Comparison of ENCODE assay signal across 7 mouse cellular contexts in genomic region chr4:10905234-10905801, GRCm38 (mm10). TPM values are rescaled to one million over a fixed set of nuclear protein-coding genes. Genes with fewer than 3 reads are reported as not detected.
DNase-seq lines count a peak whose midpoint lies in the region; ATAC-seq and TF ChIP-seq lines count a peak whose summit lies in the region.

No protein-coding gene starts in this region.

- H3K27ac ChIP-seq in hindbrain, embryonic 10.5 days, result peak overlapping the region; percentile 73

- peak; percentile 76 for ATAC-seq in megakaryocyte-erythroid progenitor cell, adult 5-6 weeks (replicated peaks; ENCODE audit: low FRiP score, low TSS enrichment, poor library complexity, severe bottlenecking)
- no peak for ATAC-seq in cerebellum, adult (ENCODE audit: insufficient number of reproducible peaks, low FRiP score, low TSS enrichment)

- no peaks in the 10 kb centered on the region for H3K27me3 ChIP-seq in hindbrain, embryonic 10.5 days (ENCODE audit: insufficient read depth, poor library complexity, severe bottlenecking)

- peak overlapping the region; percentile 36 for H3K4me3 ChIP-seq in hindbrain, embryonic 10.5 days

- no peaks in the 10 kb centered on the region for H3K36me3 ChIP-seq in hindbrain, embryonic 10.5 days

- WGBS in hindbrain, embryonic 10.5 days, result 4% methylated on average over 13 of the region's 13 CpGs

- no peaks in the 10 kb centered on the region for H3K9me3 ChIP-seq in hindbrain, embryonic 10.5 days

- no peak for TF ChIP-seq CTCF in brain, embryonic 14.5 days (IDR thresholded peaks at IDR 0.05; ENCODE audit: borderline replicate concordance, extremely low read depth, insufficient read depth, insufficient read length)

- TF ChIP-seq POLR2A in brain, embryonic 14.5 days (IDR thresholded peaks at IDR 0.05; ENCODE audit: borderline replicate concordance, extremely low read depth, insufficient read depth, insufficient read length, poor library complexity, severe bottlenecking), result no peak

- H3K4me1 ChIP-seq in hindbrain, embryonic 10.5 days (replicated peaks), result peaks cover 13% of the 10 kb centered on the region

- peak; percentile 19 for DNase-seq in ES-CJ7 (ENCODE audit: low read depth, low spot score)
- DNase-seq in brain, embryonic 14.5 days (ENCODE audit: low read depth), result peak; percentile 67
- peak; percentile 44 for DNase-seq in hindbrain, embryonic 10.5 days (ENCODE audit: low spot score)
- no peak for DNase-seq in cerebellum, adult 9-11 months
- DNase-seq in Muller cell, postnatal 12 days (ENCODE audit: inconsistent ontology term), result no peak

RNA-seq across cellular contexts. Expression of gene 2610301B20Rik, which starts 31.0 kb away (rescaled TPM):
- 32.7 and 36.8 TPM in 2 replicates for polyA plus RNA-seq in brain, embryonic 14.5 days (2012; rRNA removed)
- 40.4 and 40.9 TPM in 2 replicates for polyA plus RNA-seq in hindbrain, embryonic 10.5 days (2016; fragmentation: Nextera tagmentation; extraction: Ambion mirVana)
- total RNA-seq in megakaryocyte-erythroid progenitor cell, adult 5-6 weeks (2014; fragmentation: Nextera tagmentation), result 22.9 and 23.3 TPM in 2 replicates
- total RNA-seq in megakaryocyte-erythroid progenitor cell, adult 5-6 weeks (2017), result 7.7 and 20.8 TPM in 2 replicates

Comparison
In these comparisons a context has a peak if more than half of its experiments do, and no peak if none do; other contexts are left out.
1. DNase-seq: peak in ES-CJ7 (single experiment), brain, embryonic 14.5 days (single experiment) and hindbrain, embryonic 10.5 days (single experiment); none in cerebellum, adult 9-11 months (single experiment) and Muller cell, postnatal 12 days (single experiment).